Mouse (Mus musculus) mouse embryonic stem cell (cell line): Measurements from ENCODE around the gene Zfp523.

Source experiments
- in situ Hi-C, 2 experiments: fragments of 300-500 bp; cut with MboI; formaldehyde crosslinking; loops; 1 replicate in 1 of 2; 3 replicates in 1 of 2; pipeline ENCODE4 v1.14.3; 2019 to 2020; ENCODE audit warnings: low sequenced_read_pairs in 2 of 2, low pct_unique_long_range_greater_than_20kb in 1 of 2, mixed read lengths in 1 of 2; ENCODE audit not compliant: unreplicated experiment in 1 of 2

Gene Zfp523

DNA sequence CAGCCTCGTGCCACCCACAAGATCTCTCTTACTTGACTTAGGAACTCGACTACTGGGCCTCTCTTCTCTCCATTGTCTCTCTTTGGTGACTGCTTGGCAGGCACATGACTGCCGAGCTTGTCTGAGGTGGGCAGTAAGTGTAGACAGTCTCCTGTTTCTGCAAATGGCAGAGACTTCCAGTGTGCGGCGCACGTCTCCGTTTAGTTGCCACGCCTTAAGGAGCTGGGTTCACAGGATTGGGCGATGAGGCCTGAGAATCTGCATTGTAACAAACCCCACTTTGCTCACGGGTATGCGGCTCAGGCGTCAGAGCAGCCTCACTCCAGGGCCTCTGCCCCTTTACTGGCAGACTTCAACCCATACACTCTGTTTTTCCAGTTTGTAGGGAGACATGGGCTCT is 26.5 kb upstream of the Zfp523 start:
- in situ Hi-C loops: loop anchor here in 1 of 2 experiments (5.0 kb wide), 1 partner anchor 33 kb away; no protein-coding TSS in a partner anchor

GRCm38 (mm10) chr17:28153095-28153494 is 23.8 kb upstream of the Zfp523 start:
- in situ Hi-C loops: loop anchor here in 1 of 2 experiments (5.0 kb wide), 1 partner anchor 36 kb away; no protein-coding TSS in a partner anchor

GRCm38 (mm10) chr17:28154970-28155369 is 22.0 kb upstream of the Zfp523 start:
- in situ Hi-C loops: loop anchor here in 1 of 2 experiments (5.0 kb wide), 1 partner anchor 38 kb away; no protein-coding TSS in a partner anchor

DNA sequence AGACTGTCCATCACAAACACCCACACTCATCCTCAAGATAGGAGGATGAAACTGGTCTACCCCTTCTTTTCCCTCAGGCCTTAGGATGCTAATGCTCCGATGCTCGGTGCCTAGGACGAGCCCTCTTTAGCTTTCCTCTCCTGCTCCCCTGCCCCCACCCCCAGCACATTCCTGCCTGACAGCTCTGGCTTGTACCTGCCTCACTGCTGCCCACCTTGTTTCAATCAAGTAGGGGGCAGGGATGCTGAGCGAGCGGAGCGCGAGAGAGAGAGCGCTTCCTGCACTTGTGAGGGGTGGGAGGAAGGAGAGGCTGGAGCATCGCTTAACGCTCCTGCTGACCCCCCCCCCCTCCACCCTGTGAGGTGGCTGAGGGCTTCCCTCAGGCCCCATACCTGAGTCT is 16.6 kb upstream of the Zfp523 start:
- in situ Hi-C loops: no loop called here

DNA sequence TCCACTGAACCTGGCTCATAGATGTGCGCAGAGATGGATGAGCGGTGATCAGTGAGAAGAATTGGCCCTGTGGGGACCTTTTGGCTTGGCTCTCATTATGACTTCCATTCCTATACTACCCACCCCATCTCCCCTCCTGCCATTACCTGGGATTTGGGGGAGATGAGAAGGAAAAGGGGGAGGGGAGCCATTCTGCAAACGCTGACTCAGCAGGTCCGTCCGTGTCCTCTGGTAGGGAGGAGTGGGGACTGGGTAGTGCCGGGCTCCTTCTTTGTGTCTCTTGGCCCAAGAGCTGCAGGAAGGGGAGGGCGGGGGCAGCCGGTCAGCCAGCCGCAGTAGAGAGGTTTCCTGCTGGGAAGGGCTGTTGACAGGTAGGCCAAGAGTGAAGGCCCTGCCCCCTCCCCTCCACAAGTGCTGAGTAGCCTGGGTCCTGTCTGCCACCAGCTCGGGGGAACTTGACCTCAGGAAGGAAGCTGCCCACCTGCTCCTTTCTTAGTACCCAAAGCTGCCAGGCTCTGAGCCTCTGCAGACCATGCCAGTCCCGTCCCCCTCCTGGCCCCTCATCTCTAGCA is 15.5 kb upstream of the Zfp523 start:
- in situ Hi-C loops: no loop called here

GRCm38 (mm10) chr17:28163666-28164065 is 13.3 kb upstream of the Zfp523 start:
- in situ Hi-C loops: no loop called here

DNA sequence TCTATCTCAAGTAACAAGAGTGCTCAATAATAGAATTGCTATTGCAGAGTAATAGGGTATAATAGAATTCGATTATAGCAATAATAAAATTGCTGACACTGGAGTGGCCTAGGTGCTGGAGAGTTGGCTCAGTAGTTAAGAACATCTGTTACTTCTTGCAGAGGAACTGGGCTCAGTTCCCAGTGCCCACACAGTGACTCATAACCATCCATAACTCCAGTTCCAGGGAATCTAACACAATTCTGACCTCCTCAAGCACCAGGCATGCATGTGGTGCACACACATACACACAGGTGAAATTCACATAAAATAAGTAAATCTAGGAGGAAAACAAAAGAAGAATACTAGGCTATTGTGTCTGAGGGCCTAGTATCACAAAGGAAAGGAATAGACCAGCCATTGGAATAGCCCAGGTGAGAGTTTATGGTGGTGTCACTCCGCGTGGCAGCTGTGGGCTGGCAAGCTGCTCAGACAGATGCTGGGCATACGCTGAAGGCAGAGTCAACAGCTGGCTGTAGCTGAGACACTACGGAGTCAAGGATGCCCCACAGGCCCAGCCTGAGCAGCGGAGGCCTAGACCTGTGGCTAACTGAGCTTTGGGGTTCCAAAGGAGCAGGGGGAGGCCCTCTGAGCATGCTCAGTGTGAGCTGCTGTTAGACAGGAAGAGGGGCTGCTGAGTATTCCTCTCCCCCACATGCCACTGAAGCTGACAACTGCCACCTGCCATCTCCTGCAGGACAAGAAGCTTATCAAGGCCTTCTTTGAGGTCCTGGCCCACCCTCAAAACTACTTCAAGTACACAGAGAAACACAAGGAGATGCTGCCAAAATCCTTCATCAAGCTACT is 6.2 kb upstream of the Zfp523 start:
- in situ Hi-C loops: no loop called here

- in situ Hi-C loops: no loop called here
Measured at GRCm38 (mm10) chr17:28172690-28173089, 4.2 kb upstream of the Zfp523 start.

GRCm38 (mm10) chr17:28177540-28178046 is 664 bp downstream of the Zfp523 start:
- in situ Hi-C loops: no loop called here

DNA sequence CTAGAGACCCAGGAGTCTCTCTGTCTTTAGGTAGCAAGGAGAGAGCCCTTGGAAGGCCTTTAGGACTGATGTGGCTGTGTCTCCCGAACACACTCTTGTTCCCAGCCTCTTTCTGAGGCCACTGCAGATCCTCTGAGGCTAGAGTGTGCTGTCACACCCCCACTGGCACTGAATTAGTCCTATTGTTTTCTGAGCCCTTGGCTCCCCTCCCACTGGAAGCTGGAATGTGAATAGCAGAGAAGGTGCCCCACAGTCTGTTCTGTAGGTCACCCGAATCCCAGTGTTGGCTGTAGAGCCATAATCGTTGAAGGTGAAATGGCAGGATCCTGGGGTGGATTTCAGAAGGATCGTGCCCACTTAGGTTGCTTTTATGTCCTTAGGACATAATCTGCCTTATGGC is 3.4 kb downstream of the Zfp523 start:
- in situ Hi-C loops: no loop called here

DNA sequence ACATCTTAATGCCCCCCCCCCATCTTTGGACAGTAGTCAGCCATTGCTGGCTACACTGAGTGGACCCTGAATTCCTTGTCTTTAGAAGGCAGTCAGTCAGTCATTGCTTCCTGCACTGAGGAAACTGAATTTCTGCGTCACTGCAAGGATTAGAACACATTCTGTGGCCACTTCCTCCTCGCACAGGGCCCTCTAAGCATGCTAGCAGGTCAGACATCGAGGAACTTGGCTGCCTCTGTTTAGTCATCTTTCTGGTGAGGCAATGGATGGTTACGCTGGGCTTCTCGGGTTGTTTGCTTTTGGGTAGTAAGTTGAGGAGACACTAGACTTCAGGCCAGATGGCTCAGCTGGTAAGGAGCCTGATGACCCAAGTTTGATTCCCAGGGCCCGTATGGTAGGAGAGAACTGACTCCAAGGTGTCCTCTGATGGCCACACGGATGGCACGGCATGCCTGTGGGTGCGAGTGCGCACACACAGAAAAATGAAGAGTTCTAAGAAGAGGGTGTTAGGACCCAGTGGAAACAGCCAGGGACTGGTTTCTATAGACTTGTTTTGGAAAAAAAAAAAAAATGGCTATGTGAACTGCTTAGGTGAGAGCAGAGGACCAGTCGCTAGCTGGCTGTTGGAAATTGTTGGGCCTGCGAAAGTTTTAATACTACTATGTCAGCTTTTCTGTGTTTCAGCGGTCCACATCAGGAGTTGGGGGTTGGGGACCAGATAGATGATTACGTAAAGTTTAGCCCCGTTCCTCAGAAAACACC is 4.0 kb downstream of the Zfp523 start:
- in situ Hi-C loops: no loop called here

- in situ Hi-C loops: no loop called here
Measured at GRCm38 (mm10) chr17:28184971-28185638, 8.2 kb downstream of the Zfp523 start.

DNA sequence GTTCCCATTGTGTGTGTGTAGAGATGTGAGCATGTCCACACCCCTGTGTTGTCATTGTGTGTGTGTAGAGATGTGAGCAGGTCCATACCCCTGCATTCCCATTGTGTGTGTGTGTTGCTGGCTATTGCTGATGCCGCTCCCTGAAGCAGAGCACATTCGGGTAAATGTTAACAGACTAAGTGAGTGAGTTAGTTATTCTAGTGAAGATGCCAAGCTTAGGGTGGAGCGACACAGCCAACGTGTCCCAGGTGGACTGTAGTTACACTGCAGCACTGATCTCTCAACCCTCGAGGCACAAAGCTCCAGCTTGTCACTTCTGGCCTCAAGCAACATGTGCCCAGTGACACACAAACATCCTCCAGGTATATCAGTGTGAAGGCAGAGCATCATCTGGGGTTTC is 11.4 kb downstream of the Zfp523 start:
- in situ Hi-C loops: no loop called here

GRCm38 (mm10) chr17:28192754-28193153 is 15.8 kb downstream of the Zfp523 start:
- in situ Hi-C loops: no loop called here

GRCm38 (mm10) chr17:28193559-28193958 is 16.6 kb downstream of the Zfp523 start:
- in situ Hi-C loops: no loop called here

DNA sequence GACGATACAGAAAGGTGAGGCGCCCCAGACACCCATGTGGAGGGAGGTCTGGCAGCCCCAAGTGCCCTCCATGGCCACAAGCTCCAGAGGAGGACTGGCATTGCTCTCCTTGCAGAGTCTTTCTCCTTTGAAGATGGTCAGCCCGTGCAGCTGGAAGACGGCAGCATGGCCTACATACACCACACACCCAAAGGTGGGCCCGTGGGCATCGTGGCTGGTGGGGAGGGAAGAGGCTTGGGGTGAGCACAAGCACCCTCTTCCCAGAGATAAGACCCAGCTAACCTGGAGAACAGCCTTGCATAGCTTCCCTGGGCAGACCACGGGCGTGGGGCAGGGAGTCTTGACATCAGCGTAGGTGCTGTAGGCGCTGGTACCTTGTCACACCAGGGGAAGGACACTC is 18.1 kb downstream of the Zfp523 start:
- in situ Hi-C loops: no loop called here

DNA sequence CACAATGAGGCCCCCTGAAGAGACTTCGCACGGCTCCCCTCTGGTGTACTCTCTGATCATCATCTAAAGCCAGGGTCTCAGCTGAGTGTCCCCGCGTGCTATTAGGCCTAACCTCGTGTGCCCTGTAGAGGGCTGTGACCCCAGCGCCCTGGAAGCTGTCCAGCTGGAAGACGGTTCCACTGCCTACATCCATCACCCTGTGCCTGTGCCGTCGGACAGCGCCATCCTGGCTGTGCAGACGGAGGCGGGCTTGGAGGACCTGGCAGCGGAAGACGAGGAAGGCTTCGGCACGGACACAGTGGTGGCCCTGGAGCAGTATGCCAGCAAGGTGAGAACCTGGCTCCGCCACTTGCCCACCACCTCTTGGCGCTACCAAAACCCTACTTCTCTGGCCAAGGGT is 20.7 kb downstream of the Zfp523 start:
- in situ Hi-C loops: no loop called here

- in situ Hi-C loops: no loop called here
Measured at GRCm38 (mm10) chr17:28201982-28202381, 25.1 kb downstream of the Zfp523 start.
